Mouse (Mus musculus) mouse trophoblast stem cell (cell line): ENCODE results near the gene Clic5.

ENCODE experiments used
- in situ Hi-C, 2 experiments: fragments of 300-500 bp; cut with MseI, MboI; formaldehyde crosslinking; loops; 2 replicates in 1 of 2; 3 replicates in 1 of 2; pipeline ENCODE4 v1.15.1; 2025

Gene Clic5

DNA sequence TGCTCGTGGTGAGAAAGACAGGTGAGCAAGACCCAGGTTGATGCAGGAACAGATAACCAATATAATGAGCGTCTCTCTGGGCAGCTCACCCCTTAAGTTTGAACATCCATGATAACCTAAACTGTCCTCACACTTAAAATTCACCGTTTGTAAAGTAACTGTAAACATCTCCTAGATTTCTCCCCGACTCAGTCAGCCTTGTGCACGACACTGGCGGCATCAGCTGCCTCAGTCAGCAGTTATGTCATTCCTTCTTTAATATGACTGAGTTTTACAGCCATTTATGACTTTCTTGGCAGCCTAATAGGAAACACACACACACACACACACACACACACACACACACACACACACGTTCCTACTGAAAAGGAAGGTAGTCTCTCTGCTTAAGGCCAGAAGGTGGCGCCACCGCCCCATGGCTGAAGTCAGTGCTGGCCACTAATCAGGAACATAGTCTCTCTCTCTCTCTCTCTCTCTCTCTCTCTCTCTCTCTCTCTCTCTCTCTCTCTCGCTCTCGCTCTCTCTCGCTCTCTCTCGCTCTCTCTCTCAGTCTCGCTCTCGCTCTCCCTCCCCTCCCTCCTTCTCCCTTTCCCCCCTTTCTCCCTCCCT is 73.3 kb downstream of the Clic5 start:
- in situ Hi-C loops: loop anchor here (10.0 kb wide), 1 partner anchor 473 kb away; no protein-coding TSS in a partner anchor

GRCm38 (mm10) chr17:44270043-44270442 is 81.7 kb downstream of the Clic5 start:
- in situ Hi-C loops: no loop called here

- in situ Hi-C loops: no loop called here
These were observed 83.0 kb downstream of the Clic5 start for GRCm38 (mm10) chr17:44271426-44271825.

- in situ Hi-C loops: no loop called here
These were observed 86.4 kb downstream of the Clic5 start for GRCm38 (mm10) chr17:44274804-44275203.

- in situ Hi-C loops: no loop called here
These were observed 99.9 kb downstream of the Clic5 start for GRCm38 (mm10) chr17:44288320-44288719.

- in situ Hi-C loops: no loop called here
These were observed 108.8 kb downstream of the Clic5 start for GRCm38 (mm10) chr17:44297221-44297620.

DNA sequence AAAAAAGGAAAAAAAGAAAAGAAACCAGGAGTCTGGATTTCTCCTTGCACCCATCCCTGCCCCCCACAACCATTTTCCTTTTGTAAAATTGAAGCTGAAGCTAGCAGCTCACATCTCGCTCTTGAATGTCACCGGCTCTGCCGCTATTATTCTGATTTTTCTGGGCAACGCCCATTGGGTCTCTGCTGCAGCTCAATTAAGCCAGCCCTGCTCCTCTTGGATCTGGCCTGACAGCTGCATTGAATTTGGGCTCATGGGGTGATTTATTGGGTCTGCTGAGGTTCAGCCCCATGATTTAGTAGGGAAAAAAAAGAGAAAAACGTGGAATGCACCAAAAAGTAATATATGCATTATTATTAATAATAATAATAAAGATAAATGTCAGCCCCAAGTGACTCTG is 111.9 kb downstream of the Clic5 start:
- in situ Hi-C loops: no loop called here

DNA sequence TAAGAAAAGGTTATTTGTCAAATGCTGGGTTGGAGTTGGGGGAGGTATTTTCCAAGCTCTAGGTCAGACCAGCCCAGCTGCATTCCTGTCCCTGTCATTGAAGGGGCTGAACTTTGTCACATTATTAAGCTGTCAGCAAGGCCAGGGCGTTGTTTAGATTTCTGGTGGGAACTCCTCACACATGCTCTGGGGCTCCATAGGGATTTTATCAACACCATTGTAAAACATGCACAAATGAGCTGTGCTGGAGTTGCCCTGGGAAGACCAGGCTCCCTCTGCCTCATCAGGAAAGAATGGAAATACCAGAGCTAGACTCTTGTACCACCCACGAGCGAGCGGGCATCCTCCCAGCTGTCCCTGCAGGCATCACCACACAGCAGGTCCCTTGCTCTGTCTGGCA is 112.3 kb downstream of the Clic5 start:
- in situ Hi-C loops: no loop called here

- in situ Hi-C loops: no loop called here
These were observed 112.9 kb downstream of the Clic5 start for GRCm38 (mm10) chr17:44301224-44301811.

DNA sequence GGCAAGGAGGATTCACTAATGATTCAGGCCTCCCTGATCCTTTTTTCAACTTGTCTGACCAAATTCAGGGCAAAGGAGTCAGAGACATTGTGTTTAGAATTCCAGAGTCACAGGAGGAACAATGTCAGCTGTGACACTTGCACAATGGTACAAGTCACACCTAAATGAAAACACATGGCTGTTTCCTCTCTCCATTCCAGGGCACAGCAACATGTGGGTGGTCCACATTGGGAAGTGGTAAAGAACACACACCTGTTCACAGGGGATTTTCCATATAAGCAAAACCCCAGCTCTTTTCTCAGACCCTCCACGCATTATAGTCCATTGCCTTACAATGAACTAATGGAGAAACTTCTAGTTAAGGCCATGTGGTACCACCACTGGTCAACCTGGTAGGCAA is 115.7 kb downstream of the Clic5 start:
- in situ Hi-C loops: no loop called here

GRCm38 (mm10) chr17:44309914-44310622 is 121.7 kb downstream of the Clic5 start:
- in situ Hi-C loops: no loop called here

- in situ Hi-C loops: no loop called here
These were observed 136.9 kb downstream of the Clic5 start for GRCm38 (mm10) chr17:44325314-44325713.

GRCm38 (mm10) chr17:44327279-44328146 is 139.1 kb downstream of the Clic5 start:
- in situ Hi-C loops: no loop called here

- in situ Hi-C loops: no loop called here
These were observed 139.7 kb downstream of the Clic5 start for GRCm38 (mm10) chr17:44328147-44328482.
